Mouse (Mus musculus): Measurements from ENCODE around the gene Ripor3.

Gene Ripor3

DNA sequence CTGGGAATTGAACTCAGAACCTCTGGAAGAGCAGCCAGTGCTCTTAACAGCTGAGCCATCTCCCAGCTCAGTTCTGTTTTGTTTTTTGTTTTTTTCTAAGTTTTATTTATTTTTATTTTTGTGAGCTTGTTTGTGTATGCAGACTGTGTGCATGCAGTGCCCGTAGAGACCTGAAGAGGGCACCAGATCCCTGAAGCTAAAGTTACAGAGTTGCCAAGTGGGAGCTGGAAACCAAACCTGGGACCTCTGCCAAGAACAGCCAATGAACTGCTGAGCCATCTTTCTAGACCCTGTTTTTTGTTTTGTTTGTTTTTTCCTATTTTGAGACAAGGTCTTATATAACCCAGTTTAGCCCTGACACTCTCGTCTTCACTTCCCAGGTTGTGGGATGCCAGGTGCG is 18.0 kb upstream of the Ripor3 start:
- DNase-seq (ENCODE audit: low spot score in 2 of 2), result no peak

GRCm38 (mm10) chr2:168026467-168026866 is 16.0 kb upstream of the Ripor3 start:
- DNase-seq (ENCODE audit: low spot score in 2 of 2), result no peak

DNA sequence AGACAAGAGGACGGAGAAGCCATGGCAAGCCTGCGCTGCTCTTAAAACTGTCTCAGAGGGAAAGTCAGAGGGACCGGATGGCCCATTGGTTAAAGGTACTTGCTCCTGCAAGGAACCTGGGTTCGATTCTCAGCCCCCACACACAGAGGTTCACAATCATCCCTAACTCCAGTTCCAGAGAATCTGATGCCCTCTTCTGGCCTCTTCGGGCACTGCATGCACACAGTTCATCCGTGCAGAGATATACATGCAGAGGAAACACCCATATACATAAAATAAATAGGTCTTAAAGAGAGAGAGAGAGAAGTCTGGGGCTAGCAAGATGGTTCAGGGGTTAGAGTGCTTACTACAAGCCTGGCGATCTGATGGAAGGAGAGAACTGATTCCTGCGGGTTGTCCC is 15.5 kb upstream of the Ripor3 start:
- no peak for DNase-seq (ENCODE audit: low spot score in 2 of 2)

- DNase-seq (ENCODE audit: low spot score in 2 of 2), result no peak
Observed at GRCm38 (mm10) chr2:168025174-168025573, 14.8 kb upstream of the Ripor3 start.

- DNase-seq (ENCODE audit: low spot score in 2 of 2), result no peak
Observed at GRCm38 (mm10) chr2:168023763-168024402, 13.5 kb upstream of the Ripor3 start.

- DNase-seq (ENCODE audit: low spot score in 2 of 2), result peak in 1 of 2 experiments; percentile 85
Observed at GRCm38 (mm10) chr2:168019201-168019715, 8.8 kb upstream of the Ripor3 start.

DNA sequence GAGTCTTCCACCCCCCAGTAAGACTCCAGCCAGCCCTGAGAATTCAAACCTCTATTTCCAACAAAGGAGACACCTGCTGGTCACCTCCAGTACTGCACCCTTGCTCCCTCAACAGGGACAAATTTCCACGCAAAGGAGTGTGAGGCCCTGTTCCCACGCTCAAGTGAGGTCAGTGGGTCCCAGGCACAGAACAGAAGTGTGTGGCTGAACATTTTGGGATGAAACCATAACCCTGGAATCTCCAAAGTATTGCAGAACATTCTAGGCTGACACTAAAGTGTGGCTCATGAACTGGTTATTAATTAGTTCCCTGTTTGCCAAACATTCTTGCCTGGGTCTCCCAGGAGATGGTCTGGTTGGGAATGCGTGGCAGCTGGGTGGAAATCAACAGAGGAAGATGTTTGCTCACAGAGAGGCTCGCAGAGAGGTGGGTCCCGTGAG is 6.6 kb upstream of the Ripor3 start:
- DNase-seq (ENCODE audit: low spot score in 2 of 2), result peak; percentile 55 to 77

DNA sequence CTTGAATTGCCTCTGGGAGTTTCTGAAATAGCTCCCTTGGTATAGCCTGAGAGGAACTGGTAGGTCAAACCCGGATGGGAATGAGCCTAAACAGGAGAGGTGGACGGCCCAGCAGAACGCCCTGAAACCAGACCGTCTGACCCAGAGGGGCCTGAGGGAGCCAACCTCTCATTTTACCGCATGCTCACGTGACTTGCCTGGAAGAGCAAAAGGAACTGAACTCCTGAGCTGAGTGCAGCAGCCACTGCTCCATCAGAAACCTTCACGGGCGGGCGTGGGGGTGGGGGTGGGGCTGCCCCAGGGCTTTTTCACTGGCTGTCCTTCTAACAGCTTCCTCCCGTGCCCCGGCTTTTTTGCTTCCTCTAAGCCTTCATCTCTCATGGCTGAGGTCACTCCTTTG is 475 bp upstream of the Ripor3 start:
- DNase-seq (ENCODE audit: low spot score in 2 of 2), result no peak

- no peak for DNase-seq (ENCODE audit: low spot score in 2 of 2)
Observed at GRCm38 (mm10) chr2:168008132-168008531, 2.3 kb downstream of the Ripor3 start.

DNA sequence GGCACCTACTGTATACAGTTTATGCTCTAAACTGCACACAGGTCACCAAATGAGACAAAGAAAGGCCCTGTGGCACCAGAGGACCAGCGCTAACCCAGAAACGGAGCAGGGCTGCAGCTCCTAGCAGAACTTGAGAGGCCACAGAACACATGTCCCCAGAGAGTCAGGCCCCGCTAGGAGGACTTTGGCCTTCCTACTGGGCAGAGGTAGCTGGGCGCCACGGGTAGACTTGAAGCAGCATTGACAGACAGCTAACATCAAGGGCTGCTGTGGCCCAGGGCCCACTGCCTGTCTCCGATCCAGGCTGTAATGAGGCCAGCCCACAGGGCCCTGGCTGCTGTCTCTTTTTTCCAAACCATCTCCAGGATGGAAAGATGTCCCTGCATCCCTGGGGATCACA is 3.9 kb downstream of the Ripor3 start:
- DNase-seq (ENCODE audit: low spot score in 2 of 2), result no peak

GRCm38 (mm10) chr2:168005616-168006015 is 4.8 kb downstream of the Ripor3 start:
- no peak for DNase-seq (ENCODE audit: low spot score in 2 of 2)

DNA sequence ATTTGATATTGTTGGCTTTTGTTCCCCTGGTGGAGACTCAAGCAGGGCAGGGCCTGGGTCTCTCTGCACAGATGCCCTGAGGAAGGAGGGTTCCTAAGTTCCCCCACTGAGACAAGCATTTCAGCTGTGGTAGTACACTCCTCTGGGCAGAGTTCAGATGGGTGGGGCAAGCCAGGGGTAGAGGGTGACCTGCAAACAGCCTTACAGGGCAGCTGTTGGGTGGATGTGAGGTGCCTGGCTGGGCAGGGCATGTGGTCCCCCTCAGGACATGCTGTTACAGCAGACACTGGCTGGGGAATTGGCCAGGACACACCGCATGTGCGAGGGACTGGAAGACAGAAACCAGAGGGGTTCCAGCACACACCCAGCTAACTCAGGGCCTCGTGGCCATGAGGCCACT is 5.4 kb downstream of the Ripor3 start:
- DNase-seq (ENCODE audit: low spot score in 2 of 2), result no peak

DNA sequence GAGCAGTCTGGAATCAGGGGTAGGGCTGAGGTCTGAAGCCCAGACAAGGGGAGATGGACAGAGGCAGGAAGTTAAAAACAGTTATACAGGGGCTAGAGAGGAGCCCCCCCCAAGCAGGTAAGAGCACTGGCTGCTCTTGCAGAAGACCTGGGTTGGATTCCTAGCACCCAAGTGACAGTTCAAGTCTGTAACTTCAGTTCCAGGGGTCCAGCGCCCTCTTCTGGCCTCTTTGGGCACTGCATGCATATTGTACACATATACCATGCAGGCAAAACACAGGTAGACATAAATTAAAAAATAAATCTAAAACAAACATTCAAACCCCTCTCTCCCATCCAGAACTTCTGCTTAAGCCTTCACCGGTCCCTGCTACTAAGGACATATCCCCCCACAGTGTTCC is 6.0 kb downstream of the Ripor3 start:
- no peak for DNase-seq (ENCODE audit: low spot score in 2 of 2)

GRCm38 (mm10) chr2:168003431-168003830 is 7.0 kb downstream of the Ripor3 start:
- no peak for DNase-seq (ENCODE audit: low spot score in 2 of 2)

DNA sequence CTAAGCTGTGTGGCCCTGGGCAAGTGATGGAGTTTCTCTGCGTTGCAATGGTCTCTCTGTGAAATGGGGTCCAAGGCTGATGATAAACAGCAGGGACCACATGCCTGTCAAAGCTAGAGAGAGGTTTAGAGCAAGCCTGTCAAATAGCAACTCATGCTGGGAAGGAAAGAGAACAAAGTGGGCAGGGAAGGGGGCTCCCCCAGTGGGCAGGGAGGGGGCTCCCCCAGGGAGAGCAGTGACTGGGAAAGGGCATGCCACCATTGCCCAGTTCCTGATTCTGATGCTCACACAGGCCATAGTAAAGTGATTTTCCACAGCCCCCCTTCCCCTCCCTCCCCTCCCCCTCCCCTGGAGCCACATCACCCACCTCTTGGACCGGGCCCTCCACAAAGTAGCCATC is 7.5 kb downstream of the Ripor3 start:
- no peak for DNase-seq (ENCODE audit: low spot score in 2 of 2)

- DNase-seq (ENCODE audit: low spot score in 2 of 2), result no peak
Observed at GRCm38 (mm10) chr2:168002188-168002587, 8.2 kb downstream of the Ripor3 start.

DNA sequence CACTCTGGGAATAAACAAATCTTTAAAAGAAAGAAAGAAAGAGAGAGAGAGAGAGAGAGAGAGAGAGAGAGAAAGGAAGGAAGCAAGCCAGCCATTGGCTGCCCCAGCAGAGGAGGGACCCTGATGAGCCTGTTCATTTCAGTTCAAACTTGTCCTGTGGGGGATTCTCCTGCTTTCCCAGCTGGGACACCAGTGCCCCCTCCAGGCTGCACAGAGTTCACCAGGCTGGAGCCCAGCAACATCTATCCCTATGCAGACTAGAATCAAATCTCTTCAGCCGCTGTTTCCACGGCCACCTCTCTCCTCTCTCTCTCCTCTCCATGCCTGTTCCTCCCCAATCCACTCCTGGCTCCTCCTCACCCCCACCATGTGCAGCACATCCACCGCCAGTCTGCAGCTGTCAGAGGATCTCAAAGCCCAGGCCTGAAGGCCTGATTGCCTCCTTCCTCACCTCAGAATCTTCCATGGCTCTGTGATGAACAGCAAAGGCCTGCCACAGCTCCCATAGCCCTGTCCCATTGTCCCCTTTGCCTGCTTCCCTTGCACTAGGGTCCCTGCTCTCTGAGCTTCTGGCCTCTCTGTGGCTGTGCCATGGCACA is 11.2 kb downstream of the Ripor3 start:
- DNase-seq (ENCODE audit: low spot score in 2 of 2), result no peak

- DNase-seq (ENCODE audit: low spot score in 2 of 2), result no peak
Observed at GRCm38 (mm10) chr2:167997562-167997961, 12.9 kb downstream of the Ripor3 start.

DNA sequence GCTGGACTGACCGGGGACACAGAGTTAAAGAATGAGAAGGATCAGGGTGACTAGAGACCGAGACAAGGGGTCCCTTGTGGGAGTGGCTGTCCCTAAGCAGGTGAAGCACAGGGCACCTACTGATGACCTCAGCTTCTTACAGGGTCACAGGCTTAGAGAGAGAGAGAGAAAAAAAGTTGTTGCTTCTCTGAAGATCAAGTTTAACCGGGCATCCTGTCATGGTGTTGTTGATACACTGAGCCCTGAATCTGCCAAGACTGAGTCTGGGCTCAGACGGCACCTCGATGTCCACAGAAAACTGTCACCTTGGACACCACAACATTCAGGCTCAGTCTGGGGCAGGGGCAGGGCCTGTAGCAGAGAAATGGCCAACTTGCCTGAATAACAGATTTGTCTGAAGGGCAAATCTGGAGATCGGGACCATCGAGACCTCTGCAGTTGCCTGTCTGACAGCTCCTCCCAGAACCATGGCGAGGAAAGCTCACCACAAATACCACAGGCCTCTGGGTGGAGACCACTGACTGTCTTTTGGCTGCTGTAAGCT is 13.7 kb downstream of the Ripor3 start:
- no peak for DNase-seq (ENCODE audit: low spot score in 2 of 2)

DNA sequence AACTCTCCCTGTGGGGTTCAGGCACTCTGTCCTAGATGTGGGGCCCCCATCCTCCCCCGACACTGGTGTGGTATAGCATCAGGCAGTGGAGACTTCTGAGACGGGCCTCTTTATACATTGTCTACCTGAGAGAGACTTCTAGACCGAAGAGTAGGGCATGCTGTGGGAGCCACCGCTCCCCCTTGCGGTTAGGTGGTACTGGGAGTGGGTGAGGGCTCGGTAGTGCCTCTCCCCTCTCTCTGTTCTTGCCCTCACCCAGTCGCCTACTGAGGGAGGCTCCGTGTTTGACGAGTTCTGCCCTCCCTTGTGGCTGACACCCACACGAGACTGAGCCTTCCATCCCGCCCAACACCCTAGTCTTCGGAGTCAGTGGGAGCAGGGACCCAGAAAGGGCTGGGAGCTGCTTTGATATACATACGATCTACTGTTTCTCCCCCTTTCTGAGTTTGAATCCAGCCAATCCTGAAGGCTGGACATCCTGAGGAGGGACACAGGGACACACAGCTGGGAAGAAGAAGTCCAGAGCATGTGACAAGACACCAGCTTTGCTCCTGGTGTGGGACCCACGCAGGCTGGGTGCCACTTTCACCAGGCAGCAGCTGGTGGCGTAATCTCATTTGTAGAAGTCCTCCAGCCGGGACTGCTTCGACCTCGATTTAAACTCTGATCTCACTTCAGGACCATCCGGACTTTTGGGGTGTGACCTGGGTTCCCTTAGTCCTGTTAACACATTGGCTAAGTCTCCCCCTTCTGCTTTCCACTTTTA is 14.4 kb downstream of the Ripor3 start:
- no peak for DNase-seq (ENCODE audit: low spot score in 2 of 2)

- DNase-seq (ENCODE audit: low spot score in 2 of 2), result no peak
Observed at GRCm38 (mm10) chr2:167993260-167993659, 17.2 kb downstream of the Ripor3 start.

DNA sequence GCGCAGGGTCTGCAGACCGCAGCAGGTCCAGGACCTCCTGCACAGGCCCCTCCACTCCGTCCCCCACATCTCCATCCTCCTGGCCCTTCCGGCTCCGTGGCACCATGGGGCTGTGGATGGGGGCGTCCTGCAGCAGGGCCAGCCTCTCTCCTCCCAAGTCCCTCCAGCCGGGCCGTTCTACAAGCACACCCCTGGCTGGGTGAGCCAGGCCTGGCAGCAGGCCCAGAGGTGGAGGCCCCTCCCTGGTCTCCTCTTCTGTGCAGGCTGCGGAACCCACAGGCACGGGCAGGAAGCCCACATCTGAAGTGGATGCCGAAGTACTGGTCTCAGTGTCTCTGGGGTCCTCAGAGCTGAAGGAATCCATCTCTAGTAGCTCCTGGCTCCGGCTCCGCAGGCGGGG is 21.1 kb downstream of the Ripor3 start:
- peak in 1 of 2 experiments; percentile 39 for DNase-seq (ENCODE audit: low spot score in 2 of 2)
